Mouse (Mus musculus): ENCODE measurements around the gene Smim9.

Smim9 gene

DNA sequence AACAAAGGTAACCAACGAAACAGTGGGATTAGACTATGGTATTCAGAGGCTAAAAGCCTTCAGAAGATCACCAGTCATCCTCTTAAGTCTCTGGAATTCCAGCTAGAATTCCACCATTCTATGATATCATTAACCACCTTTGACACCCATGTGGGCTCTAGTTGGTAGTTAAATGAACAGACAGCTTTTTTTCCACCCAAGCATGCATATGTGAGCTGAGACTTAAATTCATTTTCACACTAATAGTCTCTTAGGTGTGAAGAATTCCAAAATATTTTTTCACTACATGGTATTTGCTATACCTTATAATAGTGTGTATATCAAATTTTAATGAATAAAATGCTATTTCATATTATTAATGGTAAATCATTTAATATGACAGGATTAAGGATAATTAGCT lies at the start of gene Smim9:
Gene Smim9 (minus strand): TSS at position 101 of the 400 bp plus-strand sequence.
- DNase-seq, result no peak

DNA sequence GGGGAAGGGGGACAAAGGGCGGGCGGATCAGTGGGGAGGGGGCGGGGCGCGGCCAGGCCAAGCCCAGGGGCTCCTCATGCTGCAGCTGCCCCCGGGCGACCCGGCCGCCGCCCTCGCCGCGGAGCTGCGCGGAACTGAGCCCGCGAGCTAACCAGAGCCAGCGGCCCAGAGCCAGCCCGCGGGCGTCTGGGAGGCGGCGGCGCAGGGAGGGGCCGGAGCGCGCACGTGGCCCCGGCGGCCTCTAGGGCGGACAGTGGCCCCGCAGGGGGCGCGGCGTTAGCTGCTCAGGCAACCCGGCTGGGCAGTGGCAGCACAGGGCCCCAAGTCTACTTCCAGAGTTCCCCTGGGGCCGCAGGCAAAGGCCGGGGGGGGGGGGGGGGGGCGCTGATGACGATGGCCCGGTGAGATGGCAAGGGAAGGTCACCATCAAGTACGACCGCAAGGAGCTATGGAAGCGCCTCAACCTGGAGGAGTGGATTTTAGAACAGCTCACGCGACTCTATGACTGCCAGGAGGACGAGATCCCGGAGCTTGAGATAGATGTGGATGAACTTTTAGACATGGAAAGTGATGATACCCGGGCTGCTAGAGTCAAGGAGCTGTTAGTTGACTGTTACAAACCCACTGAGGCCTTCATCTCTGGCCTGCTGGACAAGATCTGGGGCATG lies 7.9 kb downstream of the Smim9 start:
- DNase-seq, result peak; percentile 8

DNA sequence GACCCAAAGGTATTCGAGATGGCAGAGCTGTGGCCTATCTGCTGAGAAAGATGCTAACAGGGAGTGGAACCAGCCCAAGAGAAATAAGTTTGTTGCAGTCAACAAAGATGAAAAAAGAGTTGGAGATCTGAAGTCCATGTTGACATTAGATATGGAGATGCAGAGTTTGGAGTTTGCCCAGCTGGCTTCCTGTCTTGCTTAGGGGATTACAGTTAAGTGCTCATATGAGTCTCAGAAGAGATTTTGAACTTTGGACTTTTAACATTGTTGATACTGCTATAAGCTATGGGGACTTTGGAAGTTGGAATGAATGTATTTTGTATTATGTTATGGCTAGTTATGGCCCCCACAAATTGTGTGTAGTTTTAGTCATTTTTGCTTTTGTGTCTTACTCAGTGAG lies 11.3 kb downstream of the Smim9 start:
- no peak for DNase-seq

DNA sequence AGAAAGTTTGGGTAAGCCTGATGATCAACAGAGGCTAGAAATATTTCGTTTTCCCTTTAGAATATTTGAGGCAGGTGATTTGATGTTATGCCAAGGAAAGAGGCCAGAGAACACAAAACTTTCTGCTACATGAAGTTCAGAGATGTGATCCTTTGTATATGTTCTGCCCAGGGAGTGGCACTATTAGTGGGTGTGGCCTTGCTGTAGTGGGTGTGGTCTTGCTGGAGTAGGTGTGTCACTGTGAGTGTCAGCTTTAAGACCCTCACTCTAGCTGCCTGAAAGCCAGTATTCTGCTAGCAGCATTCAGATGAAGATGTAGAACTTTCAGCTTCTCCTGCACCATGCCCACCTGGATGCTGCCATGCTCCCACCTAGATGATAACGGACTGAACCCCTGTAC lies 13.3 kb downstream of the Smim9 start:
- DNase-seq, result no peak

DNA sequence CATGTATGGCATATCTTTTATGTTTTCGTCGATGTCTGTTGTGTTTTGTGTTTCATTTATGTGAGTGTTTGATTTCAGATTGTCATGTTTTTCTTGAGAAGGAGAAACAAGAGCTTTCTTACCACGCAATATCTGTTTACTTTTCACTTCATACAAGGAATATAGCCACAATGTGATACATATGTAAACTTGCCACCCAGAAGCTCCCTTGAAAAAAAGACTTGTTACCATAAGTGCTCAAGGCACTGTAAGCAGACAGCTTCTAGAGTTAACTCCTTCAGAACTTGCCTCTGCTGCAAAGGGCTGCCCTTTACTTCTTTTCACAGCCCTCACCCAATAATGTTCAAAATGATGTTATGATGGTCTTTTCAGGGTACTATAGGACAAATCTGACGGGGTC lies 15.2 kb downstream of the Smim9 start:
- no peak for DNase-seq

DNA sequence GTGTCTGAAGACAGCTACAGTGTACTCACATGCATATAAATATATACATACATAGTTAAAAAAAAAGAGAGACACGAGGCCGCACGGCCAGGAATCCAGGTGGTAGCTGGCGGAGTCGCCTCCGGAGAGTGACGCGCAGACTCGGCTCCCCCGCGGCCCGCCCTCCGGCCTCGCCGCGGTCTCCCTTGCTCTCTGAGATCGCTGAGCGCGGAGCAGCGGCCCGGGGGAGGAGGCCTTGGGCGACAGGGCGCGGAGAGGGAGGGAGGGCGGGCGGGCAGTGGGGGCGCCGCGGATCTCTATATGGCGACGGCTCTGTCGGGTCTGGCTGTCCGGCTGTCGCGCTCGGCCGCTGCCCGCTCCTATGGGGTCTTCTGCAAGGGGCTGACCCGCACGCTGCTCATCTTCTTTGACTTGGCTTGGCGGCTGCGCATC lies 20.4 kb downstream of the Smim9 start:
- DNase-seq, result peak; percentile 19

DNA sequence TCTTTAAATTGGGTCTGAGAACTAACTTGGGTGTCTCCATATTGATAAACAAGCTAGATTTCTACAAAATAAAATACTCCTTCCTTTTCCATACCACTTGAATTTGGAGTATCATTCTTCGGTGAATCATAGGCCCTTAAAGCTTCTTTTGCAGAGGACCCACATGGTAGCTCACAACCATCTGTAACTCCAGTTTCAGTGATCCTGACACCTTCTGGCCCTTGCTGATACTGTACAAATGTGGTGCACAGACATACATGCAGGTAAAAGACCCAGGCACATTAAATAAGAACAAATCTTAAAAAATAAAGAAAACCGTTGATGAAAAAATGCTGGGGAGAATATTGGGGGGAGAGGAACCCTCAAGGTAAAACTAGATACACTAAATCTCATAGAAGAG lies 25.4 kb downstream of the Smim9 start:
- DNase-seq, result no peak

DNA sequence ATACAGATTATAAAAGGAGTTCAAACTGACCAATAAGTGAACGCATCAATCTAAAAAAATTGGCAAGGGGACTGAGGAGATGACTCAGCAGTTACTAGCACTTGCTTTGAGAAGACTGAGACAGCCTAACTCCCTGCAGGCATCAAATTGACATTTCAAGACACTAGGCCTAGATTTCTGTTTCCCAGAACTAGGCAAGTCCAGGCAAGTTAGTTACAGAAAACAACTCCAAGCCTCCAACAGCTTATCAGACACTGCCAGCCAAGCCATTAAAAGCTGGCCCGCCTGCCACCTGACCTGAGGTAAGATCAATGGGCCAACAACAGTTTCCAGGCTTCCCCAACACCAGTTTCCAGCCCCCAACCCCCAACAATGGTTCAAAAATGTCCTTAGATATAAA lies 25.8 kb downstream of the Smim9 start:
- no peak for DNase-seq

DNA sequence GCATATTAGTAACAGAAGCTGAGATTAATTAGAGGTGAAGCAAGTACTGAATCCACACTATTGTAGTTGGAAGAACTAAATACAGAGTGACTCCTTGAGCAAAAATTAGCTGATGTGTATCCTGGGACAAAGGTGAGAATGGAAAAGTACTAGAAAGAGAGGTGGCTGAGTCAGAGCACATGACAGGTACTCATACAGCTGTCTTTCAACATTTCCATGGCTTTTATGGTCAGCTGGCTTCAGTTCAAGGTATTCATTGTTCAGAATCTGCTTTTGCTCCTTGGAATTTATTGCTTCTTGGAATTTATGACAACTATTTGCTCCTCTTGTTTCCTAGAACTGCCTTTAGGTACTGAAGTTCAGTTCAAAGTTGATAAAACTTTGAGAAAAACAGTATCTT lies 26.6 kb downstream of the Smim9 start:
- no peak for DNase-seq

DNA sequence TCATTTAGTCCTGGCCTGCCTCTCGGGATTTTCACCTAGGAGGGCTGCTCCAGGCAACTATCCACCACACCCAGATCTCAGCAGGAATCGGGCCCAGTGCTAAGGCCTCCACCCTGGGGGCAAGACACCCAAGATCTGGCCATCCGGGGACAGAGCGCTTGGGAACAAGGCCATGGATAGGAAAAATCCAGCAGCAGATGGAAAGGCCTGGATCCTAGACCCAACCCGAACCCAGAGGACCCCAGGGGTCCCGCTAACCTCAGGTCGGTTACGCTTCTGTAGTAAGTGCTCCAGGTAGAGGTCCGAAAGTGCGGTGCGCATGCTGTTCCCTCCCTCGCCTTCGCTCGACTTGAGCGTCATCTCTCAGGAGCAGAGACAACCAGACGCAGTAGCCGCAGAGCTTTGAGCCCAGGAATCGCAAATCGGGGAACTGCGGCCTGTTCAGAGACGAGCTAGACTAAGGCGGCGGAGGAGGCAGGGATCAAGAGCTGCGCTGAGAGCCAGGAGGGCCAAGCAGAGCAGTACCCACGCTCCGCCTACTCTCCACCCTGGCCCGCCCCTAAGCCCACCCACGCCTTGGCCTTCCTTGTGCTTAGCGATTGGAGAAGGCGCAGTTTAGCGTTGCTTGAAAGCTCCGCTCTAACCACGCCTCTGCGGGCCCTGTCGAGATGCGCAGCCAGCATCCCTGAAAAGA lies 33.0 kb downstream of the Smim9 start, which contains the start of gene Mpp1:
Gene Mpp1 (minus strand): TSS at position 550 of the 694 bp plus-strand sequence.
- peak; percentile 76 for DNase-seq

DNA sequence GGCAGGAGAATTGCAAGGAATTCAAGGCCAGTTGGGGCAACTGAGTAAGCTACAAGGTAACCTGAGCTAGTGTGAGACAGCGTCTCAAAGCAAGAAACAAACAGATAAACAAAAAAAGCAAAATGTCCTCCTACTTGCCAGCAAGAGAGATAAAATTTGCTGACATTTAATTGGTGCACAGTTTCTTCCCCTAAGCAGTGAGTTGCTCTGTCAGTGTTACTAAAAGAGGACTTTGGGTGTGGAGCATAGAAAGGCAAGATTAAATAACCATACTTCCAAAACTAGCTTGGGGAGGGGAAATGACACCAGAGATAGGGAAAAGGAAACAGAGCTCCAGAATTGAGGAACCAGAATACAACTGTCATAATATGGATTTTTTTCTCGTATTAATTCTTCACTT lies 34.1 kb downstream of the Smim9 start:
- no peak for DNase-seq

DNA sequence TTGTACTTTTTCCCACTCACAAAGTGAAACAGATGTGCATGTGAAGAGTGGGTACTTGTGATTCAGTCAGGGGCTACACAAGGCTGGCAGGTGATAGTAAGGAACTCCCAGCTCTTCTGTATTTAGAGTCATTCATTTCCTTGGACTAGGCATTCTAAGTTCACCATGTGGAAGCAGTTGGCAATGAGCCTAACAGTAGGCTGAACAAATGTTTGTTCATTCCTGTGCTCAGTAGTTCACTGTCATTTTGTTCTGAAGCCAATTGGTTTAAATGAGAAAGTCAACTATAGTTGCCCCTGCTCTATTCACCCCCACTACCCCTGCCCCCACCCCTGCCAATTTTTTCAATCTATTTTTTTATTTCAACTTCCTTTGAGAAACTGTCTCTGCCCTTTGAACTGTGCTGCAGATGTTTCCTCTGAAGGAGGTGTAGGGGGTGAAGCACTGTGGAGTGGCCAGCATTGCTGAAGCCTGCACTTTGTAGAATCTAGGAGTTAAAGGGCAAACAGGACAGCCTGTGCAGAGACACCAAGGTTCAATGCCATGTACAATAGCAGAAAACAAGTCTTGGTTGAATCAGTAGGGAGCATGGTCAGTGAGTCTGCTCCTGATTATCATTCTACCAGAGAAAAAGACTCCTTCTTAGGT lies 35.1 kb downstream of the Smim9 start:
- no peak for DNase-seq

DNA sequence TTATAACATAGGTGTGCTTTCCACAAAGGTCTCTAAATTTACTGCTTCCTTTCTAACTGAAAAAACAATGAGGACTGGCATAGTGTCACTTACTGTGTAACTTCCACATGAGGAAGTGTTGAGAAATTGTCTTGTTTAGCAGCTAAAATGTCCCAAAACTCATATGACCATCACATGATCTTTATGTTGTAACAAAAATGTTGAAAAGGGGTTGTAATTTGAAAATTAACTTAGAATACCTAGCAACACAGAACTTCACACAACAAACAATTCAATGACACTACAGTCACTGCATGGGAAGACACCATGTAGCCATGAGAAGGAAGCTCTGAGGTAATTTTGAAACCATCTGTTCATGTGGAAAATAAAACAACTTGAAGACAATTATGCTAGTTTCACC lies 36.7 kb downstream of the Smim9 start:
- DNase-seq, result no peak

DNA sequence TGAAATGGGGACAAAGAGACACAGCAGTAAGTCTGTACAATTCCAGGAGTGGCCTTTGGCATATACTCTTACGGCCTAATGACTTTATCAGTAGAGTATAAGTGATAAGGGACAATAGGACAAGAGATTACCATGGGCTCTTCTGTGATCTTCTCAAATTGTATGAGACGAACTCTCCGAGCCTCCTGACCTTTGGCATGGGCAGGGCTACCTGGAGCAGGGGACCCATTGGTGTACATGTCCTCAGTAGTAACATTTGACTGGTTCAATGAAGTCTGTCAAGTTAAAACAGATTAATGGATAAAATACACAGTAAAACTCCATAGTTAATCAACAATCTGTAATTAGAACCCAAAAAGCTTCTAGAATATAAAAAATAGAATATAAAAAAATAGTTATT lies 38.0 kb downstream of the Smim9 start:
- no peak for DNase-seq

DNA sequence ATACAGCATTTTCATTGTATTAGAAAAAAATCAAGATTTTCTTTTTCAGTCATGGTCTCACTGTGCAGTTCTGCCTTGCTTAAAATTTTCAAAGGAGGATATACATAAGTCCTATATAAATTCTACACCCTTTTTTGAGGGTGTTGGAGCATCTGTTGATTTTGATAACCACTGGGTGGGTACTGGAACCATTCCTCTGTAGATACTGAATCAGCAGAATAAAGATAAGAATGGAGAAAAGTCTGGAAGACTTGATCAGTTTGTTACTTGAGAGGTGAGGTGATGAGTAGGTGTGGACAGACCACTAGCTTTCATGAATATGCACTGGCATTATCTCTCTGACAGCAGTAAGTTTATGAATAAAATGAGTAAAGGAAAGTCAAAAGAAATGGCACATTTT lies 48.0 kb downstream of the Smim9 start:
- DNase-seq, result no peak

DNA sequence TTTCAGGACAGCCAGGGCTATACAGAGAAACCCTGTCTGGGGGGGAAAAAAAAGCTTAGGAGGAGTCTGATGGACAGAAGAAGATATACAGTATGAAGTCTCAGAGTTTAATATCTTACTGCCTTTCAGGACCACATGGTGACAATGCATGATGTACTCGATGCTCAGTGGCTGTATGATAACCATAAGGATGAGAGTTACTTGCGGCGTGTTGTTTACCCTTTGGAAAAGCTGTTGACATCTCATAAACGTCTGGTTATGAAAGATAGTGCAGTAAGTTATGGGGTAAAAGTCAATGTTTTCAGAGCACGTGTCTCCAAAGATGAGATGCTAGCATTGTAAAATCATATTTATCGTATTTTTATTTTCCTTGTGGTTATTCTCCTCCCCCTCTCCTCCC lies 61.3 kb downstream of the Smim9 start:
- no peak for DNase-seq

DNA sequence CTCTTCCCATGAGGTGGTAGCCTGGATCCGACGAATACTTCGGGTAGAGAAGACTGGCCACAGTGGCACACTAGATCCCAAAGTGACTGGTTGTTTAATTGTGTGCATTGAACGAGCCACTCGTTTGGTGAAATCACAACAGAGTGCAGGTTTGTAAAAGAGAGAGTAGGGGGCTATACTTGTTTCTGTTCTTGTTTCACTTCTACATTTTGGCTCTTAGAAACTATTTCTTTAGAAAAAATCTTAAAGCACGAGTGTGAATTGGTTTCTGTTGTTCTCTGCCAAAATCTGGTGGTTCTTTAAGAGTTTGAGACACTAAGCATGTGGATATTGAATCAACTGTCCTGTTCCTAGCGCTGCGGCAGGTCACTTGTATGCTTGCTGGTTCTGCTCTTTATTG lies 64.8 kb downstream of the Smim9 start:
- DNase-seq, result no peak

DNA sequence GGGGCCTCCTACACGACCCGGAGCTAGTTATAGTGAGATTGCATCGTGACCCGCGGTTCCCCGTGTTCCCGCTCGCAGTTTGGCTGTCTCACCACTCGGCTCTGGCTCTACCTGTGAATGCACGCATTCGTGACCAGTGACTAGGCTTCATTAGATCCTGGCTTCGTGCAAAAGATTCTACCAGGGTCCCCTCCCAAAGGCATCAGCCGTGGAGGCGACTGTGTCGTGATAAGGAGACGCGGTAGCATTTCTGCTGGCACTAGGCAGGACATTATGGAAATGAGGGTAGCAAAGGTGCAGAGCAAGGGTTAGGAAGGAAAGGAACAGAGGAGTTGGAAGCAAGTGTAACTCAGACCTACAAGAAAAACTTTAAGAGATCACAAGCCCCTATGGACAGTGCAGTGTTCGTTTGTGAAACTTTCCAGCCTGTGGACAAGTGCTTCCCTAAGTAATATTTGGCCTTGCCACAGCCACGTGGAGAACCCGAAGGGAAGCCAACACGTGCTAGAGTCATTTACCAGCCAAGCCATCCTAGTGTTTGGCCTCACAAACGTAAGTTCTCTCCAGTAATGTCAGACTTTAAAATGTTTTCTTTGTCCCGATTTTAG lies 67.3 kb downstream of the Smim9 start:
- no peak for DNase-seq
